Mouse (Mus musculus): ENCODE measurements around the gene Swi5.
"Not testable (repeated sequence)": the region's sequence is repeated elsewhere in the genome, so short reads cannot be mapped to it uniquely, and the experiment has no call there.

The Swi5 gene

GRCm38 (mm10) chr2:32310096-32310845 lies 22.4 kb upstream of the Swi5 start:
- DNase-seq, result no peak

GRCm38 (mm10) chr2:32308870-32309568 lies 21.1 kb upstream of the Swi5 start:
- DNase-seq, result no peak

GRCm38 (mm10) chr2:32307941-32308760 lies 20.3 kb upstream of the Swi5 start:
- peak; percentile 66 for DNase-seq

- no peak for DNase-seq
Observed at GRCm38 (mm10) chr2:32307247-32307798, 19.4 kb upstream of the Swi5 start.

- DNase-seq, result no peak
Observed at GRCm38 (mm10) chr2:32306176-32306575, 18.3 kb upstream of the Swi5 start.

GRCm38 (mm10) chr2:32305668-32306067 lies 17.8 kb upstream of the Swi5 start:
- no peak for DNase-seq

- peak; percentile 43 for DNase-seq
Observed at GRCm38 (mm10) chr2:32304145-32304832, 16.4 kb upstream of the Swi5 start.

- no peak for DNase-seq
Observed at GRCm38 (mm10) chr2:32302952-32303351, 15.1 kb upstream of the Swi5 start.

GRCm38 (mm10) chr2:32299469-32299868 lies 11.6 kb upstream of the Swi5 start:
- DNase-seq, result no peak

GRCm38 (mm10) chr2:32295842-32296241 lies 8.0 kb upstream of the Swi5 start:
- not testable (repeated sequence) for DNase-seq

GRCm38 (mm10) chr2:32295285-32295684 lies 7.4 kb upstream of the Swi5 start:
- DNase-seq, result no peak

- no peak for DNase-seq
Observed at GRCm38 (mm10) chr2:32294348-32294747, 6.5 kb upstream of the Swi5 start.

- DNase-seq, result peak; percentile 72
Observed at GRCm38 (mm10) chr2:32289578-32289977, 1.7 kb upstream of the Swi5 start.

- DNase-seq, result peak; percentile 57
Observed at GRCm38 (mm10) chr2:32288371-32288931, 576 bp upstream of the Swi5 start.

- DNase-seq, result no peak
Observed at GRCm38 (mm10) chr2:32287334-32287840, 488 bp downstream of the Swi5 start, which contains the start of gene Golga2. Golga2 (plus strand) TSS chr2:32287384.

- DNase-seq, result no peak
Observed at GRCm38 (mm10) chr2:32283986-32284385, 3.9 kb downstream of the Swi5 start.

GRCm38 (mm10) chr2:32282727-32283126 lies 5.1 kb downstream of the Swi5 start:
- DNase-seq, result peak; percentile 84

GRCm38 (mm10) chr2:32282289-32282688 lies 5.6 kb downstream of the Swi5 start:
- DNase-seq, result no peak

GRCm38 (mm10) chr2:32275823-32276222 lies 12.1 kb downstream of the Swi5 start:
- no peak for DNase-seq

GRCm38 (mm10) chr2:32260635-32261034 lies 27.2 kb downstream of the Swi5 start:
- DNase-seq, result peak; percentile 60

- DNase-seq, result peak; percentile 94
Observed at GRCm38 (mm10) chr2:32259657-32260417, 28.0 kb downstream of the Swi5 start, which contains the start of gene Uck1. Uck1 (minus strand) TSS chr2:32260159.
